Mouse (Mus musculus) CH12.LX (cell line): Measurements from ENCODE around the gene Pja2. TPM values are rescaled to one million over a fixed set of nuclear protein-coding genes. Genes with fewer than 3 reads are reported as not detected.
"Not testable (repeated sequence)": the region's sequence is repeated elsewhere in the genome, so short reads cannot be mapped to it uniquely, and the experiment has no call there.

ENCODE experiments used
- DNase-seq: peaks from one replicate; pipeline ENCODE4 v3.0.0-alpha.2; 2013; ENCODE audit errors: extremely low read depth
- H3K27ac ChIP-seq: 2 replicates; pipeline ENCODE4 v1.5.1; 2012; ENCODE audit warnings: low read depth, mild to moderate bottlenecking, control low read depth, moderate library complexity; ENCODE audit not compliant: insufficient read depth
- H3K27me3 ChIP-seq: replicated peaks from 2 replicates; pipeline ENCODE3; 2012; ENCODE audit warnings: inconsistent platforms
- H3K36me3 ChIP-seq, 2 experiments: replicated peaks in 1 of 2; 2 replicates each; pipeline versions ENCODE3 to v1.6.1; 2012; ENCODE audit warnings: inconsistent platforms in 1 of 2, low read length in 1 of 2, mild to moderate bottlenecking in 1 of 2, mixed read lengths in 1 of 2, moderate library complexity in 1 of 2; ENCODE audit not compliant: control insufficient read depth in 1 of 2, insufficient read depth in 1 of 2
- H3K4me1 ChIP-seq, 2 experiments: 2 replicates each; pipeline ENCODE4 v1.6.1; 2012; ENCODE audit warnings: inconsistent platforms in 1 of 2, moderate library complexity in 1 of 2; ENCODE audit not compliant: insufficient read depth in 2 of 2, control insufficient read depth in 1 of 2
- H3K4me2 ChIP-seq: 2 replicates; pipeline ENCODE4 v1.6.1; 2012; ENCODE audit warnings: low read depth, mild to moderate bottlenecking, control low read depth; ENCODE audit not compliant: poor library complexity, insufficient read depth, severe bottlenecking
- H3K4me3 ChIP-seq, 3 experiments: fragments of 150-350 bp in 1 of 3; sonication (generic) in 1 of 3; replicated peaks in 1 of 3; 2 replicates each; pipeline versions ENCODE3 to v1.5.1; 2011 to 2012; ENCODE audit warnings: low read depth in 2 of 3, low read length in 2 of 3, mild to moderate bottlenecking in 2 of 3, moderate library complexity in 2 of 3, control low read depth in 1 of 3, improper control_type of control experiment in 1 of 3, inconsistent platforms in 1 of 3, mixed read lengths in 1 of 3; ENCODE audit not compliant: poor library complexity in 1 of 3
- H3K79me2 ChIP-seq: replicated peaks from 2 replicates; pipeline ENCODE4 v1.6.1; 2012; ENCODE audit warnings: mild to moderate bottlenecking, moderate library complexity; ENCODE audit not compliant: control insufficient read depth, poor library complexity, insufficient read depth, severe bottlenecking; ENCODE audit errors: extremely low read depth
- H3K9ac ChIP-seq: 2 replicates; pipeline ENCODE4 v1.6.1; 2012; ENCODE audit warnings: low read depth, mild to moderate bottlenecking, control low read depth, moderate library complexity; ENCODE audit not compliant: insufficient read depth
- H3K9me3 ChIP-seq: replicated peaks from 2 replicates; pipeline ENCODE3; 2012; ENCODE audit warnings: low read length, inconsistent platforms, mixed read lengths
- BHLHE40 ChIP-seq: IDR thresholded peaks from 2 replicates; pipeline ENCODE4 v1.6.1; 2011; ENCODE audit warnings: mild to moderate bottlenecking, low read depth, low read length, improper control_type of control experiment
- CHD1 ChIP-seq: IDR thresholded peaks from 2 replicates; pipeline ENCODE4 v1.6.1; 2012; ENCODE audit warnings: low read depth, low read length, improper control_type of control experiment, inconsistent platforms
- CHD2 ChIP-seq: IDR thresholded peaks from 2 replicates; pipeline ENCODE4 v1.6.1; 2011; ENCODE audit warnings: low read length, improper control_type of control experiment
- GABPA ChIP-seq: IDR thresholded peaks from 2 replicates; pipeline ENCODE4 v1.6.1; 2012; ENCODE audit warnings: low read depth, low read length, improper control_type of control experiment, inconsistent platforms; ENCODE audit not compliant: insufficient replicate concordance
- HCFC1 ChIP-seq: IDR thresholded peaks from 2 replicates; pipeline ENCODE4 v1.6.1; 2012; ENCODE audit warnings: low read depth, mild to moderate bottlenecking, inconsistent platforms, low read length, improper control_type of control experiment
- IRF4 ChIP-seq: IDR thresholded peaks from 2 replicates; pipeline ENCODE4 v1.6.1; 2014; ENCODE audit warnings: low read depth, mild to moderate bottlenecking, inconsistent platforms, low read length, improper control_type of control experiment
- JUN ChIP-seq: IDR thresholded peaks from 2 replicates; pipeline ENCODE4 v1.6.1; 2011; ENCODE audit warnings: low read depth, mild to moderate bottlenecking, low read length, improper control_type of control experiment, moderate library complexity; ENCODE audit not compliant: insufficient read depth
- JUND ChIP-seq: conservative IDR thresholded peaks from 2 replicates; pipeline ENCODE4 v1.6.1; 2011; ENCODE audit warnings: low read depth, low read length, improper control_type of control experiment
- MAX ChIP-seq: IDR thresholded peaks from 2 replicates; pipeline ENCODE4 v1.6.1; 2011; ENCODE audit warnings: low read length, improper control_type of control experiment
- NELFE ChIP-seq: IDR thresholded peaks from 2 replicates; pipeline ENCODE4 v1.6.1; 2011; ENCODE audit warnings: low read depth, low read length, improper control_type of control experiment
- SMC3 ChIP-seq: IDR thresholded peaks from 2 replicates; pipeline ENCODE4 v1.6.1; 2011; ENCODE audit warnings: low read depth, low read length, improper control_type of control experiment
- TBP ChIP-seq: conservative IDR thresholded peaks from 2 replicates; pipeline ENCODE4 v1.6.1; 2011; ENCODE audit warnings: low read depth, low read length, improper control_type of control experiment
- TCF12 ChIP-seq: IDR thresholded peaks from 2 replicates; pipeline ENCODE4 v1.6.1; 2014; ENCODE audit warnings: low read depth, mild to moderate bottlenecking, inconsistent platforms, low read length, improper control_type of control experiment
- USF1 ChIP-seq: IDR thresholded peaks from 2 replicates; pipeline ENCODE4 v1.6.1; 2014; ENCODE audit warnings: low read depth, mild to moderate bottlenecking, inconsistent platforms, low read length, improper control_type of control experiment
- ZMIZ1 ChIP-seq: IDR thresholded peaks from 2 replicates; pipeline ENCODE4 v1.6.1; 2012; ENCODE audit warnings: low read depth, mild to moderate bottlenecking, inconsistent platforms, low read length, improper control_type of control experiment
- ZNF384 ChIP-seq: IDR thresholded peaks from 2 replicates; pipeline ENCODE4 v1.6.1; 2012; ENCODE audit warnings: low read depth, low read length, improper control_type of control experiment, inconsistent platforms
- dilution Hi-C: fragments of 300-500 bp; cut with MboI; formaldehyde crosslinking; loops from 2 replicates; pipeline ENCODE4 v1.14.3; 2020; ENCODE audit warnings: low sequenced_read_pairs; ENCODE audit not compliant: extremely low pct_unique_long_range_greater_than_20kb, extremely low pct_ligation_motif_present
- in situ Hi-C: fragments of 300-500 bp; cut with MboI; formaldehyde crosslinking; loops from 3 replicates; pipeline ENCODE4 v1.14.3; 2019; ENCODE audit warnings: low sequenced_read_pairs, low pct_ligation_motif_present, low pct_unique_long_range_greater_than_20kb, mixed read lengths
- polyA plus RNA-seq: library from polyadenylated mRNA; unstranded; fragments of >175 nt; gene quantifications from 2 replicates; pipeline ENCODE4 v1.2.1, GENCODE M21; 2012; ENCODE audit warnings: low read depth; ENCODE audit not compliant: insufficient read length
- total RNA-seq, 2 experiments: library from RNA; depleted of rRNA; stranded (reverse); fragments of 300-350 nt in 1 of 2; fragments of >200 nt in 1 of 2; gene quantifications; 2 replicates each; pipeline ENCODE4 v1.2.3; 2012 to 2014

Gene Pja2
- total and polyA plus RNA-seq, 3 experiments, result 10.9 to 16.2 (median 13.9) TPM

GRCm38 (mm10) chr17:64330885-64331284 lies 831 bp downstream of the Pja2 start:
- H3K9me3 ChIP-seq, result no peaks in the 10 kb centered on the region
- peak overlapping the region; percentile 54; the same call in 1 of the 2 replicates for H3K27ac ChIP-seq
- H3K27me3 ChIP-seq, result no peaks in the 10 kb centered on the region
- H3K79me2 ChIP-seq, result peaks cover 2% of the 10 kb centered on the region; the same call in 1 of the 2 replicates
- H3K4me1 ChIP-seq, result peaks cover 0 to 11% of the 10 kb centered on the region in 2 experiments; a peak in 1 of 4 replicates
- H3K4me3 ChIP-seq, result peak overlapping the region; percentile 73 to 90 (median 89)
- dilution Hi-C loops, result no loop called here
- peaks cover 0 to 4% of the 10 kb centered on the region in 2 experiments for H3K36me3 ChIP-seq
- in situ Hi-C loops, result no loop called here
- peak overlapping the region; percentile 82 for H3K9ac ChIP-seq
- 0 out of 2 replicates have a peak overlapping the region, but pooled peaks have one; percentile 0 for H3K4me2 ChIP-seq
- DNase-seq, result no peak
- TF ChIP-seq ZNF384, result peak; percentile 85
- TF ChIP-seq USF1, result no peak

GRCm38 (mm10) chr17:64324556-64324955 lies 7.2 kb downstream of the Pja2 start:
- no peaks in the 10 kb centered on the region for H3K9me3 ChIP-seq
- 0 out of 2 replicates have a peak, but pooled peaks cover 2% of the 10 kb centered on the region for H3K79me2 ChIP-seq
- H3K27ac ChIP-seq, result no peak overlapping the region
- DNase-seq, result no peak
- in situ Hi-C loops, result no loop called here
- no peak overlapping the region for H3K9ac ChIP-seq
- TF ChIP-seq MAX (no peak), SMC3 (no peak), USF1 (no peak), TCF12 (no peak), IRF4 (no peak), JUN (no peak)
- TF ChIP-seq, all 38 proteins: peak for 0
- dilution Hi-C loops, result no loop called here
- Histone ChIP-seq H3K4me2 (no peak overlapping the region), H3K36me3 (peaks cover 0 to 8% of the 10 kb centered on the region in 2 experiments), H3K27me3 (no peaks in the 10 kb centered on the region), H3K4me3 (no peak overlapping the region), H3K4me1 (no peaks in the 10 kb centered on the region)

- Histone ChIP-seq H3K27ac (no peak overlapping the region), H3K4me1 (no peaks in the 10 kb centered on the region; a peak in 1 of 4 replicates), H3K4me2 (no peak overlapping the region), H3K9me3 (no peaks in the 10 kb centered on the region), H3K9ac (no peak overlapping the region), H3K27me3 (no peaks in the 10 kb centered on the region), H3K79me2 (no peaks in the 10 kb centered on the region), H3K4me3 (no peak overlapping the region), H3K36me3 (peaks cover 3 to 14% of the 10 kb centered on the region in 2 experiments)
- TF ChIP-seq JUND (no peak), HCFC1 (no peak), TBP (no peak), NELFE (no peak), BHLHE40 (no peak), ZMIZ1 (no peak), GABPA (no peak), USF1 (no peak), CHD2 (no peak), IRF4 (no peak), JUN (no peak), CHD1 (no peak)
- dilution Hi-C loops (no loop called here), in situ Hi-C loops (no loop called here)
- DNase-seq, result no peak
Measured at GRCm38 (mm10) chr17:64315428-64315827, 16.3 kb downstream of the Pja2 start.

GRCm38 (mm10) chr17:64314523-64314922 lies 17.2 kb downstream of the Pja2 start:
- H3K9me3 ChIP-seq, H3K4me2 ChIP-seq, H3K4me1 ChIP-seq, H3K27me3 ChIP-seq, H3K4me3 ChIP-seq, DNase-seq, in situ Hi-C loops, H3K79me2 ChIP-seq, H3K27ac ChIP-seq, dilution Hi-C loops, H3K9ac ChIP-seq: not testable (repeated sequence)
- H3K36me3 ChIP-seq, result peaks cover 3 to 14% of the 10 kb centered on the region in 2 experiments
